Mouse (Mus musculus) kidney, postnatal 10 days (tissue): ENCODE results near the gene Cmklr1.

ENCODE experiments used
- DNase-seq: peaks from one replicate; pipeline ENCODE4 v3.0.0; 2021; ENCODE audit warnings: mixed read lengths

Cmklr1 gene

DNA sequence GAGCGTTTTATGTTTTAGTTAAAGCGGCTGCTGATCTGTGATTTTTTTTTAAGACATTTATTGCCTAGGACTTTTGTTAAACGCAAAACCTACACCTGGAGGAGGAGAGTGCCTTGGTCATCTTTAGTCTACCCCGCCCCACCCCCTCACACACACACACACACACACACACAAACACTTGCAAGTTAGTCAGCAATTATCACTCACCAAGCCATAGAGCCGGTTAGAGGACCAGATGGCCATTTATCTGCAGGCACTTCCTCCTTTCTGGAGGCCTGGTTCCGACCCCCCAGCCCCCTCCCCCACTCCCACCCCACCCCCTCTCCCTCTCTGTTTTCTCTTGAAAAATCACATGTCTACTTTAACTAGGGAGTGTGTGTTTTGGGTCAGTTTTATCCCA lies 65.8 kb downstream of the Cmklr1 start:
- DNase-seq: no peak

DNA sequence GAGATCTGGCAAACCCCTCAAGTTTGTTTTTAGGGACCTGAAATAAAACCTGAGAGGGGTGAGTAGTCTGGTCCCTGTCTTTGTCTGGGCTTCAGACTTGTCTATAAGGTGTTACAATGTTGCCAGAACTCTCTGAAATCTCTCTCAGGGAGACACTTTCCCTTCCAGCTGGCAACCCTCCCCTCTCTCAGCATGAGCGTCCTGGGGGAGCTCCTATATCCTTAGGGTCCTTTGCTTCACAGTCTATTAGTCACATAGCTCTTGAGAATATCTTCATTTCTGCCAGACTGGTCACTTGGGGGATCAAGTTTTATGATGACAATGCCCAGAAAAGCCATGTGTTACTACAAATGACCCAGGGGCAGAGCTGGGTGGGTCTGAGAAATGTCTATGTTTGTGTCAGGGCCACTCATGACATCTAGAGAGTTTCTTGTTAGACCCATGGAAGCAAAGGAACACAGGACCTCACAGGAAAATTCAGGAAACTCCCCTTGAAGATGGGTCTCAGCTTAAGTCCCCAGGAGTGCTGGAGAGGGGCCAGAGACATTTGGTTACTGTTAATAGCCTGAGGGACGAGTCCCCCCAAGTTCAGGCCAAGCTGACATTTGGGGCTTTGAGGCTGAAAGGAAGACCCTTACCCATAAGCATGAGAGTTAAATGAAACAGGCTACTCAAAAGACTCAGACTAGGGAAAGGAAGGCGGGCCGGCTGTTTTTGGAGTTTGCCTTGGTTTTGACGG lies 66.6 kb downstream of the Cmklr1 start:
- no peak for DNase-seq

DNA sequence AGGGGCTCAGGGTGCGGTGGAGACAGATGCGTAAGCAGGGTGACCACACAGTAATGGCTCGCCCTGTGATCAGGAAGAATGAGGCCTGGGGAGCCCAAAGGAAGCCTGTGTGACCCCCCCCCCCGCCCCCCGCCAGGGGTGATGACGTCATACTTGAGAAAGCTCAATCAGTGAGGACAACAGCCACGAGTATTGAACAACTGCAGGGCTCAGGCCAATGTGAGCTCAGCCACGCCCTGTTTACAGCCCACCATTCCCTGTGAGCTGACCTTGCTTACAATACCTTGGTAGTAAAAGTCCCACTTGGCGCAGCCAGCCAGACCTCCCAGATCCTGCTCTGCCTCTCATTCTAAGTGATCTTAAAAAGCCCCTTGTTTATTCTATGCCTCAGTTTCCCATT lies 69.4 kb downstream of the Cmklr1 start:
- no peak for DNase-seq

DNA sequence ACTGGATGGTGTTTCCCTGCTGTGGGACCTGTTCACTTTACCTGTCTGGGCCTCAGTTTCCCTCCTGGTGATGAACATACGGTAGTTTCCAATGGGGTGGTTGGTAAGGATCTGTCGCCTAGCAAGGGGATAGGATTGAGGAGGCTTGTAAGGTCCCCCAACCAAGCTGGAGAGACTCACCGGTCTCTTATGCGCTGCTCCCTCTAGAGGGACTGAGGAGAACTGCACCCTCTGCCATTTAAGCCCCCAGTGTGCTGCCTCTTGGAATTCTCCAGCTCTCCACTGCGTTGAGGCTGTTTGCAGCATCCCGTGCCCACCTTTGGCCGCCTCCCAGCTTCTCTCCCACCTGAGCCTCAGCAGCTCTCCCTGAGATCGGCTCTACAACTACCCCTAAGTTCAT lies 70.0 kb downstream of the Cmklr1 start:
- peak; percentile 37 for DNase-seq

DNA sequence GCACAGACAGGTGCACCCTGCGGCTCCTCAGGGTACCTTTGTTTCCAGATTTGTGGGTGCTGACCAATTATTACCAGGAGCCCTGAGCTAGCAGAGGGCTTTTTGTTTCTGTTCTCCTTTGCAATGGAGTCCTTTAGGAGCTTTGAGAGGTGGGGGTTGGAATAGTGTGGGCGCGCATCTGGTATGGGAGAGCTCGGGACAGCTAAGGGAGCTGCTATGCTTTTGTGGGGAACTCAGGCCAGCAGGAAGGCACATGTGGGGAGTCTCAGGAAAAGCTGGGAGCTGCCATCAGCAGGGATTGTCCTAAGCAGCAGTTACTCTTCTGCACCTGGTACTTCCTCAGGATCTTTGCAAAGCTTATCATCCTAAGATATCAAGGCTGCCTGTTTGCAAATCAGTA lies 71.1 kb downstream of the Cmklr1 start:
- no peak for DNase-seq

DNA sequence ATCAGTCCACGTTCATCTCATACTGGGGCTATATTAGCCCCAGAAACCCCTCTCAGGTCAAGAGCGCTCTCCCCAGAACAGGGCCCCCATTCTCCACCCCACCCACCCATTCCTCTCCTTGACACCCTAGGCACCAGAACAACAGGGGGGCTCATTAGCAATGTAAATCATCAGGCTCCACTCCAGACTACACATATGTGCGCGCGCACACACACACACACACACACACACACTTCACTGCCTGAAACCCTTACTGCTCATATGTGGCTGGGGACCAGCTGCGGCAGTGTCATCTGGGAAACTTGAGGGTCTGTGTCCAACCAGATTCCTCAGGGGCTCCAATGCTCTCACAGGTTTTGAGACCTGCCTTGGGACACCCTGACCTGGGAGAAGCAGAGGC lies 71.8 kb downstream of the Cmklr1 start:
- DNase-seq: no peak

DNA sequence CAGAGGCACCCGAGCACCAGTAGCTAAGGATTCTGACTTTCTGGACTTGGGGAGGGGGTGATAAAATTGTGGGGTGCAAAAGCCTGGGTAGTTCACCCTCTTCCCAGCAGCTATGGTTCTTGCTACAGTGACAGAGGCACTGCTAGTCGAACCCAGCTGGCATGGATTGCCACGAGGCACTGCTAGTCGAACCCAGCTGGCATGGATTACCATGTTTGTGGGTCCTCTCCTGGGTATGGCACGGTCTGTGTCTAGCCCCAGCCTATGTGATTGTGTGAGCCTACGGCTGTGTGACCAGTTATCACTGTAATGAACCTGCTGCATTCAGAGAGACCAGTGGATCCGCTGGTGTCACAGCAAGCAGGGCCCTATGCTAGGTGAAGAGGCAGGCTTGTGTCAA lies 72.7 kb downstream of the Cmklr1 start:
- DNase-seq: no peak

DNA sequence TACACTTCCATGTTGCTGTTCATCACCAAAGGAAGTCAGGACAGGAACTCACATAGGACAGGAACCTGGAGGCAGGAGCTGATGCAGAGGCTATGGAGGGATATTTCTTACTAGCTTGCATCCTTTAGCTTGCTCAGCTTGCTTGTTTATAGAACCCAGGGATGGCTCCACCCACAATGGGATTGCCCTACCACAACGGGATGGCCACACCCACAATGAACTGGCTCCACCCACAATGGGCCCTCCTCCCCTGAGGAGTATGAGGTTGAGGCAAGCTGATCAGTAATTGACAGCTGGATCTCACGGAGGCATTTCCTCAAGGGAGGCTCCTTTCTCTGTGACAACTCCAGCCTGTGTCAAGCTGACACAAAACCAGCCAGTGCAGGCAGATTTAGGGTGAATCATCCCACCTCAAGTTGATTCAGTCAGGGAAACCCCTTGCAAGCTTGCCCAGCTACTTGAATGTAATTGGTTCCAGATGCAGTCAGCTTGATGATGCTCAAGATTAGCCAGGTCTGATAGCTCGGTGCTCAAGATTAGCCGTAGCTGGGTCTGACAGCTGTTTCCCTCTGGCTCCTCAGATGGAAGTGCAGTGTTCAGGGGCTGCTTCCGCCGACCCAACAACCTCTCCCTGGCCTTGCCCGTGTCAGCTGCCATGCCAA lies 80.0 kb downstream of the Cmklr1 start:
- no peak for DNase-seq

GRCm38 (mm10) chr5:113565858-113566257 lies 84.4 kb downstream of the Cmklr1 start:
- DNase-seq: no peak

- DNase-seq: no peak
These were observed 84.9 kb downstream of the Cmklr1 start for GRCm38 (mm10) chr5:113565101-113565854.

- peak; percentile 44 for DNase-seq
These were observed 85.8 kb downstream of the Cmklr1 start for GRCm38 (mm10) chr5:113564463-113564862.
